Mouse (Mus musculus): ENCODE measurements at regions not wholly inside any gene's neighbourhood (a gene's known extent, or its start where the extent isn't known, plus 50 kb on each side); places are given as distances from the start of the nearest gene placed in this dataset.

DNA sequence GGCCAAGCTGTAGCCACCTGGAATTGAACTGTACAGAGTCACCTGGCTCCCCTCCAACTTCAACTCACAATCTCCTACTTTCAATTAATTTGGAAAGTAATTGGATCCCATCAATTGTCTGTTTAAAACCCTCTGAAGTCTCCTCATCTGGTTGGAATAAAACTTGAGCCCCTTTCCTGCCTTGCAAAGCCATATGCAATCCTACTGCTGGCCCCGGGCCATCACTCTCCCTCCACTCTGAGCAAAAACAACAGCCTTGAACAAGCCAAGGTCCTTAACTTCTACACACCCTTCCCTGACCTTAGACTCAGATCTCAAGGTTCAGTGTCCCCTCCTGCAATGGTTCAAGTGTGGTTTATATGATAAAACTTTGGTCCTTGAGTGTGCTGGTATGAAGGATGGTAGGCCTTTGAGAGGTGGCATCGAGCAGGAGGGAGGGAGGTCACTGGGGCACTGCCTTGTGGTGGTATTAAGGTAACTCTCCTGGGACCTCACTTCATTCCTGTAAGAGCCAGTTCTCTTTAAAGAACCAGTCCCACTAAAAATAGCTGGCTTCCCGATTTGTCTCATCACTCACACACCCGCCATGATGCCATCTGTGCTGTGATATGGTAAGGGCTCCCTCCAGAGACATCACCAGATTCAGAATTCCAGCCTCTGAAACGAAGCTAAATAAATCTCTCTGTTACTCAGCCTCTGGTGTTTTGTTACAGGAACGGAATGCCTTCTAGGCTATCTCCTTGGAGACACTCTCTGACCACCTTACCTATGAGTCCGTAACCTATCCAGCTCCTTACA is 112.0 kb upstream of the Zmiz1 start:
- TF ChIP-seq POLR2A (IDR thresholded peaks at IDR 0.05; ENCODE audit: insufficient read depth, low read length) (no peak), CTCF (IDR thresholded peaks at IDR 0.05; ENCODE audit: low read depth, low read length) (no peak)
